Mouse (Mus musculus): ENCODE results near the gene Jak1. TPM values are rescaled to one million over a fixed set of nuclear protein-coding genes. Genes with fewer than 3 reads are reported as not detected.

Jak1 gene
- total RNA-seq, 2 experiments from 2014 or later, result 74.9 to 79.6 TPM

- intact Hi-C loops (cut with DNase I), result no loop called here
- DNase-seq, result peak; percentile 61 to 70
Observed at GRCm38 (mm10) chr4:101198333-101198732, 66.7 kb downstream of the Jak1 start.

DNA sequence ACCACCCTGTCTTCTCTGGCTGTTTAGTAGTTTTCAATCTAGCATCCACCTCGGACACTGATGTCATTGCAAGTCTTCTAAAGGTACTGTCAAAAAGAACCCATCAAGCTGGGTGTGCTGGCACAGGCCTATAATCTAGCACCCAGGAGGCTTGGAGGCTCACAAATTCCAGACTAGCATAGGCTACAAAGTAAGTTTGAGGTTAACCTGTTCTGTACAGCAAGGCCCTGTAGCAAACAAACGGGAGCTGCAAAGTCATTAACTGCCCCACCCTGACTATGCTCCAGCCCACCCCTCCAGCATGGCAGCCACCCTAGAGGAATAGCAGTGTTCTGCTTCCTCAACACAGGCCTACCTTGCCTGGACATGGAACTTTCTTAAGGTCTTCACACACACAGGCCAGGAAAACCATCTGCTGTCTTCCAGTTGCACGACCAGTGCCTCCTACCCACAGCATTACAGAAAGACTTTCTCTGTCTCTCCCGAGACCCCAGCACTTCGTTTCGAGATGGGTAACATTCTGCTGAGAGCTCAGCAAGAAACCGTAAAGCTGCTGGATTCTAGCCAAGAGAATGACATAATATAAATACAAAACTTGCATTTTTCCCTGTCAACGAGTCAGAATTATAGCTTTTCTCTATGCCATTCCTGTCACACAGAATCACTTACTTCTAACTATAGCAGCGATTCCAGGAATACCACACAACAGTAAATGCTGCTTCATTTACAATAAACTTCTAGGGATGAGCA, 67.5 kb downstream of the Jak1 start:
- intact Hi-C loops (cut with DNase I), result no loop called here

GRCm38 (mm10) chr4:101196407-101196806, 68.7 kb downstream of the Jak1 start:
- intact Hi-C loops (cut with DNase I), result no loop called here
- no peak for DNase-seq

More for the DNA sequence above, 67.5 kb downstream of the Jak1 start:
- DNase-seq, result no peak

DNA sequence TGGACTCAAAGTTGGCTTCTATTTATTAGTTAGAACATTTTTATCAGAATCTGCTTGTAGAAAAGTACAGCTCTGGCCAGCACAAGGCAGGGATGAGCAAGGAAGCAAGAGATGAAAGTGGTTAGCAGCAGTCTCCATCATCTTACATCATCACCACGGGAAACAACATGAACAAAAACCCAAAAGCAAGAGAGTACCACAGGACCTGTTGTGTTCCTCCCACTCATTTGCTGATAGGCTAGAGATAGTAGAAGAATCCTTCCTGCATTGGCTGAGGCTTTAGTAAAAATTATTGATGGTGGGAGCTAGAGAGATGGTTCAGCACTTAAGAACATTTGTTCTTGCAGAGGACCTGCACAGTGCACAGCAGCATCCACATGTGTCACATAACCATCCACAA, 70.9 kb downstream of the Jak1 start:
- intact Hi-C loops (cut with DNase I), result no loop called here
- no peak for DNase-seq

GRCm38 (mm10) chr4:101192241-101192976, 72.7 kb downstream of the Jak1 start:
- DNase-seq, result no peak
- intact Hi-C loops (cut with DNase I), result no loop called here

GRCm38 (mm10) chr4:101187381-101187780, 77.7 kb downstream of the Jak1 start:
- no peak for DNase-seq
- intact Hi-C loops (cut with DNase I), result no loop called here

DNA sequence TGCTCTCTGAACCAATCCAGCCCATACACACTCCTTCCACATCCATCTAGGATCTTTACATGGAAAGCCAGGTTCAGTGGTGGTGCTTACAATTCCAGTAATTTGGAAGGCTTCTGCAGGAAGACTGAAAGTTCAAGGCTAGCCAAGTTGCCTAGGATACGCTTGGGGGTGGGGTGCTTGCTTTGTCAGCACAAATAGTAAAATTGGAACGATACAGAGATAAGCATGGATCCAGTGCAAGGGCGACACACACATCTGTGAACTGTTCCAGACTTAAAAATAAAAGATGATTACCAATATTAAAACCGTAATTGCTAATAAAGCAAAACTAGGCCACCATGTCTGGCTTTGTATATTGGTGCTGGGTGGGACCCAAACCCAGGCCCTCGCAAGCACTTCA, 78.5 kb downstream of the Jak1 start:
- no peak for DNase-seq
- intact Hi-C loops (cut with DNase I), result no loop called here

DNA sequence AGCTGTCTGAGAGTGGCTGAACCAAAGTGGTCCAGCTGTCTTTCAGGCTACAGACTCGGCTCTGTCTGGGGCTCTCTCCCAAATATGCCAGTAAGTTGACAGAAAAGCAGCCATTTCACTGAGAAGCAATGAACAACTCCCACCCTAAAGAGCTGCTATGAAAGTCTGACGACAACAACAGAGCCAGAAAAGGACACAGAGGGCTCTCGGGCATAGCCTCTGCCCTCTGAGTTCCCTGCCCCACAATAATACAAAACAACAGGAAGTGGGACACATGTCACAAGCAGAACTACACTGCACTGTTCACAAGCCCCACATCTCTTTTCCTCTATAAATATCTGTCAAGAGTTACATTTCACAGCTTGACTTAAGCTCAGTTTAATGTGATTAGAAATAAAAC, 79.9 kb downstream of the Jak1 start:
- no peak for DNase-seq
- intact Hi-C loops (cut with DNase I), result no loop called here

DNA sequence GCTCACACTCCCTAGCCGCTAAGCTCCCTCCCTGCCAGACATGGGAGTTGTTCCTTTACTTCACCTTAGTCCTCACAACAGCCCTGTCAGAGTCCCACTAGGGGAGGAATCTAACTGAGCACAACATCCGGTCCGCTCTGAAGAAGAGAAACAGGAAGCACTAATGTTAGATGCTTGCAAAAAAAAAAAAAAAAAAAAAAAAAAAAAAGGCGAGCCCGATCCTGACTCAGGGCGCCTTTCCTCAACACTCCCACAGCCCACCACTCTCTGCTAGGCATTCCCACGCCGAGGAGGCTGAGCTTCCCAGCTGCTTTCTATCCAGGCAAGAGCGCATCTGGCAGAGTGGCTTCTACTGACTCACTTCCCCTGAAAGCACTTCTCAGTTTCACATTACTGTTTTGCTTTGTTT, 82.5 kb downstream of the Jak1 start:
- intact Hi-C loops (cut with DNase I), result loop anchor here (5.0 kb wide), 2 partner anchors 85 to 175 kb away; partner anchors contain the start of gene Jak1

DNA sequence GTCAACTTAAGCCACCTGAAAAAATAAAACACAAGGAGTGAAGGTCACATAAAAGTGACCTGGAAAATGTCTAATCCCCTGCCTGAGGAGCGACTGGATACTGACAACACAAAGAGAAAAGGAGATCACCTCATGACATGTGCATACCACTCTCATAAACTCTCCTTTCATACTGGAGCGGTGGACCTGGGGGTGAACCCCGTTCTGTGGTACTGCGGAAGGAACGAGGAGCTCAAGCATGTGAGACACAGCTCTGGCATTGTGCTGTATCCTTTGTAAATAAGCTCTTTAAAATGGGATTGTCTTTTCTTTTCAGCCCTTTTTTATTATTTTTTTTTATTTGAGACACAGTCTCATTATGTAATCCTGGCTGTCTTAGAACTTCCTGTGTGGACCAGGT, 84.4 kb downstream of the Jak1 start:
- no peak for DNase-seq
- intact Hi-C loops (cut with DNase I), result loop anchor here (5.0 kb wide), 2 partner anchors 87 to 177 kb away; partner anchors contain the start of gene Jak1

More for the DNA sequence above, 82.5 kb downstream of the Jak1 start:
- DNase-seq, result peak; percentile 45 to 47

DNA sequence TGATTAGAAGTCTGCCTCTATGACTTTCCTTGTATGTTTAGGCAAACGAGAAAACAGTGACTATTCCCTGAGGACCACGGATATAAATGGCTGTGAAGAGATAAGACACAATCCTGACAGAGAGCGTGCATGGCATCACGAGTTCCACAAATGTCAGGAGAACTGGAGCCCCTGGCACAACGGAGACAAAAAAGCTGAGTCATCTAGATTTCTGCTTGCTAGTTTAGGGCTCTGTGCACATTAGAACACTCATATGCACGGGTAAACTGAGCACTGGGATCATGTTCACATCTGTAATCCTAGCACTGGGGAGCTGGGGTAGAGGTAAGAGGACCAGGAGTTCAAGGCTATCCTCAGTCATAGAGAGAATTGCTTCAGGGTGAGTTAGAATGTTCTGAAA, 85.2 kb downstream of the Jak1 start:
- intact Hi-C loops (cut with DNase I), result loop anchor here (5.0 kb wide), 2 partner anchors 87 to 177 kb away; partner anchors contain the start of gene Jak1
- no peak for DNase-seq

DNA sequence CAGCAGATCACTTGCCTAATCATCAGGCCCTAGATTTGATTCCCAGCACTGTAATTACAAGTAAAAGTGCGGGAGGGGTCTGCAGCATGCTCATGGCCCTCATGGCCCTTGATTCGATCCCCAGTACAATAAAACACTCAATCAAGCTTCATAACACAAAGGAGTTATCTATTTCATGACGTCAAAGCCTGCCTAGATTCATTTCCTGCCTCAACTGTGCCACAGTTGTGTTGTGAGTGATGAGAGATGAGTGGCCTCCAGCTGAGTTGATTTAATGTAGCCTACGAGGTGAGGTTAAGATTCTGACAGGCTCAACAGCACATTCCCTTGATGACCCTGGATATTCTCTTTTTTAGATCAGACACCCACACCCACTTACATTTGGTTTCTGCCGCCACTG, 86.0 kb downstream of the Jak1 start:
- intact Hi-C loops (cut with DNase I), result no loop called here
- no peak for DNase-seq

- no peak for DNase-seq
- intact Hi-C loops (cut with DNase I), result no loop called here
Observed at GRCm38 (mm10) chr4:101177796-101178195, 87.3 kb downstream of the Jak1 start.

GRCm38 (mm10) chr4:101176123-101176522, 89.0 kb downstream of the Jak1 start:
- intact Hi-C loops (cut with DNase I), result no loop called here
- peak; percentile 32 to 52 for DNase-seq

DNA sequence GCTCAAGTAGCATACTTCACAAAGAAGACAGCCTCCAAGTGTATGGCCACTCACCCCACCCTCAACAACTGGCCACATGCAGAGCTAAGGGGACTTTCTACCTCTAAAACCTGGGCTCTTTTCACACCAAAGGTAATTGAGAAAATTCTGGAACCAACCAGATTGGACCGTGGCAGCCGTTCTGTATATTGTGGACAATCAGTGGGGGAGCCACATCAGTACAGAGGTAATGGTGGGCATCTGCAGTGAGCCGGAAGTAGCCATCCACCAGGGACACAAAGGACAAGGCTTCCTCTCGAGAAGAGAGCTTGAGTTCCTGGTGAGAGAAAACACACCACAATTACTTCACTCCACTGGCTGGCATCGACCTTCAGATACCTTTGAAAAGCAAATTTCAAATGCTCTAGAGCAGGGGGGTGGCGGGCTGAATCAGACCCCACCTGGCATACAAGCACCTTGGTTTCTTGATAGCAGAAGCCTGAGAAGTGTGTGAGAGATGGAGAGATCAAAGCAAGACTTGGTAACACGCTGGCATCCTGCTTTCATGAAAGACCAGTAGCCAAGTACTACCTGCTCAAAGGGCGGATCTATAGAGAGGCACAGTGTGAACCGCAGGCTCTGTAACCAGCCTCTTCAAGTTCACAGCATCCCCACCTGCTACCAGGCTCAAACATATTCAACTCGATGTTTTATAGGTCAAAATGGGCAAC, 90.0 kb downstream of the Jak1 start:
- no peak for DNase-seq
- intact Hi-C loops (cut with DNase I), result loop anchor here (5.0 kb wide), 1 partner anchor 87 kb away; no protein-coding TSS in a partner anchor

DNA sequence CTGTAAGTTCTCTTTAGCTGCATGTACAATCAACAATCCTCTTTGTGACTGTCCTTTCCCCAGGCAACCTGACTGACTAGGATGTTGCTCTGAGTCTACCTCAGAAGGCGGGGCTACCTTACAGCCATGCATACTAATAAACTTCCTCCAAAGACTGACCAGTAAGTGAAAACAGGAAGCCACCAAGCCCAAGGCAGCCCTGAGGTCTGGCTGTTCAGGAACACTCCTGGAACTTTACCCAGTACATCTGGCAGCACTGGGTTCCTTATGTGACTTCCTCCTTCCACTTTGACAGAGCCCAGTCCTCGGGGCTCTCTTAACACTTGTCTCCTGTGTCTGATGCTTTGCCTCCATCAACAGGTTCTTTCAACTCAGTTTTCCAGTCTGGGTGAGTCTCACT, 92.3 kb downstream of the Jak1 start:
- no peak for DNase-seq
- intact Hi-C loops (cut with DNase I), result loop anchor here (5.0 kb wide), 1 partner anchor 90 kb away; no protein-coding TSS in a partner anchor

- peak; percentile 43 to 56 for DNase-seq
- intact Hi-C loops (cut with DNase I), result loop anchor here (2.0 to 5.0 kb wide), 4 partner anchors 157 to 829 kb away; no protein-coding TSS in a partner anchor
Observed at GRCm38 (mm10) chr4:101168189-101168778, 96.8 kb downstream of the Jak1 start.

- intact Hi-C loops (cut with DNase I), result loop anchor here (2.0 to 5.0 kb wide), 4 partner anchors 157 to 830 kb away; no protein-coding TSS in a partner anchor
- DNase-seq, result no peak
Observed at GRCm38 (mm10) chr4:101167777-101168176, 97.3 kb downstream of the Jak1 start.

DNA sequence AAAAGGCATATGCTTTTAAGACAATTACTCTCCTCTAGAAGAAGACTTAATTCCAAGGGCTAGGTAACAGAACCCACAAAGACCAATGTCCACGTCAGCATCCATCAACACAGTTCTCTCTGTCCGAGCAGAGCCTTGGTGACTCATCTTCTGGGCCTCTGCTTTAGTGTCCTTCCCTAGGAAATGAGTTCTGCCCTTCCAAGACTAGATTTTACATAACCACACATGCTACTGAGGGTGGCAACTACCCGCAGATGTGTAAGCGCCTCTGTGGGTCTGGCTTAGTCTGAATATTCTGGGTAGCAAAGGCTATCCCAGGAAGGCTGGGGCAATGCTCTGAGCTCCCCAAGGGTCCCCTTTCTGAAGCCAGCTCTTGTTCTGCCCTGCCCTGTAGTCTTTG, 99.3 kb downstream of the Jak1 start:
- intact Hi-C loops (cut with DNase I), result loop anchor here (5.0 kb wide), 3 partner anchors 192 to 832 kb away; no protein-coding TSS in a partner anchor
- DNase-seq, result no peak

DNA sequence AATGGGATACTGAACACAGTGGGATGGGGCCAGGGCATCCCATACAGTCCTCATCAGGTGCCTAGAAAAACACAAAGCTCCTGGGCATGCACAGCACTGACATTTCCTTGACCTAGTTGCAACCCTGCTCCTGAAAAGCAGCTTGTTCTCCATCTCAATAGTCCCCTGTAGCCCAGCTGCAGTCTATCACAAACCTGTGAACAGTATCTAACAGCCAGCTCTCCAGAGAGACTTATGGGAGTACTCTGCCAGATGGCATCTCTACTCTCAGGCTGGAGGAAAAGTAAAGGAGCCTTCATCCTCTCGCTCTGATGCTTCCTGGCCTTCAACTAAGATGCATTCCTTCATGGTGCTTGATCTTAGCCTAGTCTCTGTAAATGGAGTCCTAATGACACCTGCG, 100.4 kb downstream of the Jak1 start:
- DNase-seq, result peak in 1 of 2 experiments; percentile 14
- intact Hi-C loops (cut with DNase I), result loop anchor here (5.0 kb wide), 3 partner anchors 193 to 833 kb away; no protein-coding TSS in a partner anchor
